Mouse (Mus musculus): ENCODE results near the gene Ndufb8.

GRCm38 (mm10) chr19:44554861-44555590 is at the start of gene Ndufb8:
- TF ChIP-seq POLR2A (IDR thresholded peaks at IDR 0.05; ENCODE audit: borderline replicate concordance, insufficient read depth, low read length) (peak; percentile 96), CTCF (IDR thresholded peaks at IDR 0.05; ENCODE audit: borderline replicate concordance, insufficient read depth, low read depth, low read length) (no peak)
